Comparison of ENCODE assay signal across 11 mouse cellular contexts in genomic region chr8:121174178-121174577, GRCm38 (mm10). TPM values are rescaled to one million over a fixed set of nuclear protein-coding genes. Genes with fewer than 3 reads are reported as not detected.
DNase-seq lines count a peak whose midpoint lies in the region; ATAC-seq and TF ChIP-seq lines count a peak whose summit lies in the region.
"Had no signal": no experiment of that assay in that cellular context is flagged by ENCODE, and none has a peak within 500 bp of the region (broad histone marks: within the 10 kb centered on the region; RNA-seq: fewer than 3 reads in every experiment).

No protein-coding gene starts in this region.

- H3K9ac ChIP-seq in forebrain, embryonic 11.5 days (ENCODE audit: low read length), result no peak overlapping the region
- H3K9ac ChIP-seq in ES-Bruce4 (ENCODE audit: low read depth, poor library complexity, severe bottlenecking), result no peak overlapping the region
- no peak overlapping the region for H3K9ac ChIP-seq in embryonic facial prominence, embryonic 12.5 days
- H3K9ac ChIP-seq: heart, embryonic 15.5 days had no signal

- 0 out of 2 replicates have a peak, but pooled peaks cover 20% of the 10 kb centered on the region for H3K27me3 ChIP-seq in forebrain, embryonic 10.5 days (ENCODE audit: poor library complexity, severe bottlenecking)
- no peaks in the 10 kb centered on the region for H3K27me3 ChIP-seq in forebrain, embryonic 11.5 days (ENCODE audit: control insufficient read depth, insufficient read depth, low read length)
- H3K27me3 ChIP-seq in ES-Bruce4 (ENCODE audit: control insufficient read depth, insufficient read depth, low read length, poor library complexity, severe bottlenecking), result no peaks in the 10 kb centered on the region
- no peaks in the 10 kb centered on the region for H3K27me3 ChIP-seq in embryonic facial prominence, embryonic 12.5 days

- H3K27ac ChIP-seq in forebrain, embryonic 10.5 days, result no peak overlapping the region
- H3K27ac ChIP-seq in forebrain, embryonic 11.5 days (ENCODE audit: low read depth, low read length), result no peak overlapping the region
- no peak overlapping the region for H3K27ac ChIP-seq in ES-Bruce4 (ENCODE audit: insufficient read depth, low read length)
- peak overlapping the region; percentile 36; the same call in 1 of the 2 replicates for H3K27ac ChIP-seq in embryonic facial prominence, embryonic 12.5 days
- H3K27ac ChIP-seq: heart, embryonic 15.5 days had no signal

- DNase-seq in forebrain, embryonic 10.5 days (ENCODE audit: extremely low spot score, low spot score), result peak; percentile 27
- no peak for DNase-seq in forebrain, embryonic 11.5 days (ENCODE audit: low spot score)
- DNase-seq in kidney, postnatal 25 days, result peak; percentile 73 to 81
- no peak for DNase-seq in ovary, adult 18-20 months (ENCODE audit: low spot score)
- no peak for DNase-seq in heart, postnatal 4 days

- no peak for ATAC-seq in forebrain, embryonic 11.5 days (replicated peaks; ENCODE audit: low FRiP score)
- ATAC-seq in embryonic facial prominence, embryonic 12.5 days (ENCODE audit: insufficient number of reproducible peaks, insufficient read depth, low FRiP score, low TSS enrichment), result no peak
- ATAC-seq in CD4-positive, CD25-positive, alpha-beta regulatory T cell, adult 4 months, result no peak

- 69% methylated on average over 10 of the region's 10 CpGs for WGBS in forebrain, embryonic 10.5 days
- 67% methylated on average over 10 of the region's 10 CpGs for WGBS in forebrain, embryonic 11.5 days
- WGBS in embryonic facial prominence, embryonic 12.5 days, result 45% methylated on average over 10 of the region's 10 CpGs

- H3K36me3 ChIP-seq in forebrain, embryonic 10.5 days (replicated peaks), result no peaks in the 10 kb centered on the region
- no peaks in the 10 kb centered on the region for H3K36me3 ChIP-seq in forebrain, embryonic 11.5 days (ENCODE audit: control insufficient read depth, insufficient read depth, low read length)
- H3K36me3 ChIP-seq in ES-Bruce4 (ENCODE audit: control insufficient read depth, insufficient read depth, low read length, poor library complexity, severe bottlenecking), result no peaks in the 10 kb centered on the region
- H3K36me3 ChIP-seq in embryonic facial prominence, embryonic 12.5 days, result no peaks in the 10 kb centered on the region
- H3K36me3 ChIP-seq: heart, embryonic 15.5 days had no signal

- no peak for TF ChIP-seq EP300 in ES-Bruce4 (IDR thresholded peaks at IDR 0.05; ENCODE audit: insufficient read depth, low read depth, low read length)

- no peak for TF ChIP-seq POLR2A in ES-Bruce4 (IDR thresholded peaks at IDR 0.05; ENCODE audit: insufficient read depth, low read length)

- peaks cover 68% of the 10 kb centered on the region for H3K4me1 ChIP-seq in forebrain, embryonic 10.5 days
- peaks cover 2% of the 10 kb centered on the region; the same call in 1 of the 2 replicates for H3K4me1 ChIP-seq in forebrain, embryonic 11.5 days (replicated peaks; ENCODE audit: control insufficient read depth, insufficient read depth, low read length)
- no peaks in the 10 kb centered on the region for H3K4me1 ChIP-seq in ES-Bruce4 (ENCODE audit: control insufficient read depth, insufficient read depth, low read length)
- H3K4me1 ChIP-seq in embryonic facial prominence, embryonic 12.5 days, result peaks cover 46% of the 10 kb centered on the region

- no peaks in the 10 kb centered on the region for H3K9me3 ChIP-seq in forebrain, embryonic 10.5 days
- no peaks in the 10 kb centered on the region for H3K9me3 ChIP-seq in forebrain, embryonic 11.5 days (ENCODE audit: control insufficient read depth, low read length)
- H3K9me3 ChIP-seq in ES-Bruce4 (replicated peaks; ENCODE audit: control insufficient read depth, insufficient read depth, low read length, poor library complexity, severe bottlenecking), result no peaks in the 10 kb centered on the region
- no peaks in the 10 kb centered on the region for H3K9me3 ChIP-seq in embryonic facial prominence, embryonic 12.5 days
- H3K9me3 ChIP-seq: heart, embryonic 15.5 days had no signal

- TF ChIP-seq CTCF in ES-Bruce4 (IDR thresholded peaks at IDR 0.05; ENCODE audit: low read depth, low read length), result peak; percentile 29

- no peak overlapping the region for H3K4me3 ChIP-seq in forebrain, embryonic 10.5 days
- no peak overlapping the region for H3K4me3 ChIP-seq in forebrain, embryonic 11.5 days (ENCODE audit: low read depth, low read length)
- H3K4me3 ChIP-seq in ES-Bruce4 (ENCODE audit: low read depth, low read length), result no peak overlapping the region
- no peak overlapping the region for H3K4me3 ChIP-seq in embryonic facial prominence, embryonic 12.5 days
- H3K4me3 ChIP-seq: heart, embryonic 15.5 days had no signal

- no peak overlapping the region for H3K4me2 ChIP-seq in forebrain, embryonic 11.5 days (ENCODE audit: low read depth, low read length, severe bottlenecking)
- peak overlapping the region; percentile 29; the same call in 1 of the 2 replicates for H3K4me2 ChIP-seq in embryonic facial prominence, embryonic 12.5 days (replicated peaks)
- H3K4me2 ChIP-seq: heart, embryonic 15.5 days had no signal

RNA-seq across cellular contexts. Expression of gene Foxl1, which starts 46.4 kb away (rescaled TPM):
- polyA plus RNA-seq in forebrain, embryonic 10.5 days (2016; fragmentation: Nextera tagmentation; extraction: Ambion mirVana), result 0.76 and 0.79 TPM in 2 replicates
- polyA plus RNA-seq in forebrain, embryonic 11.5 days (2014; fragmentation: Nextera tagmentation; extraction: Ambion mirVana), result 0.39 and 0.81 TPM in 2 replicates
- not detected in 2 replicates for polyA plus RNA-seq in ES-Bruce4 (2011; ENCODE audit: insufficient read depth, insufficient read length, low read depth, missing spikeins)
- polyA plus RNA-seq in embryonic facial prominence, embryonic 12.5 days (2016; fragmentation: Nextera tagmentation; extraction: Ambion mirVana), result 4.6 and 5.2 TPM in 2 replicates
- not detected for polyA plus RNA-seq in CD4-positive, CD25-positive, alpha-beta regulatory T cell, adult 4 months (2017; shearing (Covaris generic))
- under 1 TPM; 0.56 to 0.60 TPM for total RNA-seq in heart, postnatal 4 days (2021)
- total RNA-seq: megakaryocyte, adult 5-6 weeks; neutrophil, adult 5-6 weeks had no signal

RNA-seq across cellular contexts. Expression of gene Foxc2, which starts 58.2 kb away (rescaled TPM):
- polyA plus RNA-seq in forebrain, embryonic 10.5 days (2016; fragmentation: Nextera tagmentation; extraction: Ambion mirVana), result 4.6 and 6.1 TPM in 2 replicates
- polyA plus RNA-seq in forebrain, embryonic 11.5 days (2014; fragmentation: Nextera tagmentation; extraction: Ambion mirVana), result 6.1 and 6.3 TPM in 2 replicates
- not detected in 2 replicates for polyA plus RNA-seq in ES-Bruce4 (2011; ENCODE audit: insufficient read depth, insufficient read length, low read depth, missing spikeins)
- 26.8 and 29.8 TPM in 2 replicates for polyA plus RNA-seq in embryonic facial prominence, embryonic 12.5 days (2016; fragmentation: Nextera tagmentation; extraction: Ambion mirVana)
- not detected for polyA plus RNA-seq in CD4-positive, CD25-positive, alpha-beta regulatory T cell, adult 4 months (2017; shearing (Covaris generic))
- 1 to 10 TPM; 8.7 to 8.9 TPM for total RNA-seq in heart, postnatal 4 days (2021)
- total RNA-seq: megakaryocyte, adult 5-6 weeks; neutrophil, adult 5-6 weeks had no signal

Comparison
In these comparisons a context has a peak if more than half of its experiments do, and no peak if none do; other contexts are left out.
1. DNase-seq: peak in forebrain, embryonic 10.5 days (single experiment) and kidney, postnatal 25 days (2 of 2); none in forebrain, embryonic 11.5 days (single experiment), ovary, adult 18-20 months (single experiment) and heart, postnatal 4 days (single experiment).